Mouse (Mus musculus): ENCODE results near the gene Klhdc7b.

Klhdc7b gene

GRCm38 (mm10) chr15:89374801-89375534, 9.7 kb upstream of the Klhdc7b start:
- no peak for DNase-seq (ENCODE audit: low read depth, low spot score)

GRCm38 (mm10) chr15:89376040-89376439, 8.7 kb upstream of the Klhdc7b start:
- DNase-seq (ENCODE audit: low read depth, low spot score): no peak

DNA sequence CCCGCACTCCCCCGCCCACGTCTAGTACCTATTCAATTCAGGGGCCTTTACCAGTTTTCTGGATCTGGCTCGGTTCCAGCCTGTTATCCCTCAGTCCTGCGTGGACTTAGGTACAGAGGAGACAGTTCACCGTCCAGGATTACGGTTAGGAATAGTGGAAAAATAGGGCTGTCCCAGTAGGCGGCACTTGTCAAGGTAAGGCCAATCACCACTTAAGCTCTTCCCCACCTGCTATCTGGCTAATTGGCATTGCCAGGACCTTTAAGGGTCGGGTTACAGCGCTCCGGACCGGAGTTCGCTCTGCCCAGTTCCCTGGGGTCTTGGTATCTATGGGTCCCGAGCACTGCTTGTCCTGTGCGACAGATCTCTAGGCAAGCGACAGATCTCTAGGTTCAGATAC, 7.8 kb upstream of the Klhdc7b start, which contains the start of gene Tymp:
Gene Tymp, minus strand, starts transcription at position 83 of the 400 bp plus-strand sequence.
- DNase-seq (ENCODE audit: low read depth, low spot score): no peak

DNA sequence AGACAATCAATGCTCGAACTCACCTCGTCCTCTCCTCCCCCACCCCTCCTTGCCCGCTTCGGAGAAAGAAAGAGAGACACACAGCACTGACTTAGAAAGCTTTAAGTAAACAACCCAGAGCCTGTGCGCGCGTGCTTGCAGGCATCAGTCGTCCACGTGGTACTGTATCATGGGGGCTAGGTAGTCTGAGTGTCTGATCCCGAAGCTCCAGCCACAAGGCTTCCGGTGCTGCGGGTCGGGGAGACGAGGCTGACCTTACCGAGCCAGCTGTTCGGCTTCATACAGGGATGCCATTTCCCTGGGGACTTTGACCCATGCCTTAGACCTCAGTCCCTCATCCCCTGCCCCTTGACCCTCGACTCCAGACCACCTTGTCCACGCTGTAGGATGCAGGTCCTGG, 7.4 kb upstream of the Klhdc7b start:
- no peak for DNase-seq (ENCODE audit: low read depth, low spot score)

DNA sequence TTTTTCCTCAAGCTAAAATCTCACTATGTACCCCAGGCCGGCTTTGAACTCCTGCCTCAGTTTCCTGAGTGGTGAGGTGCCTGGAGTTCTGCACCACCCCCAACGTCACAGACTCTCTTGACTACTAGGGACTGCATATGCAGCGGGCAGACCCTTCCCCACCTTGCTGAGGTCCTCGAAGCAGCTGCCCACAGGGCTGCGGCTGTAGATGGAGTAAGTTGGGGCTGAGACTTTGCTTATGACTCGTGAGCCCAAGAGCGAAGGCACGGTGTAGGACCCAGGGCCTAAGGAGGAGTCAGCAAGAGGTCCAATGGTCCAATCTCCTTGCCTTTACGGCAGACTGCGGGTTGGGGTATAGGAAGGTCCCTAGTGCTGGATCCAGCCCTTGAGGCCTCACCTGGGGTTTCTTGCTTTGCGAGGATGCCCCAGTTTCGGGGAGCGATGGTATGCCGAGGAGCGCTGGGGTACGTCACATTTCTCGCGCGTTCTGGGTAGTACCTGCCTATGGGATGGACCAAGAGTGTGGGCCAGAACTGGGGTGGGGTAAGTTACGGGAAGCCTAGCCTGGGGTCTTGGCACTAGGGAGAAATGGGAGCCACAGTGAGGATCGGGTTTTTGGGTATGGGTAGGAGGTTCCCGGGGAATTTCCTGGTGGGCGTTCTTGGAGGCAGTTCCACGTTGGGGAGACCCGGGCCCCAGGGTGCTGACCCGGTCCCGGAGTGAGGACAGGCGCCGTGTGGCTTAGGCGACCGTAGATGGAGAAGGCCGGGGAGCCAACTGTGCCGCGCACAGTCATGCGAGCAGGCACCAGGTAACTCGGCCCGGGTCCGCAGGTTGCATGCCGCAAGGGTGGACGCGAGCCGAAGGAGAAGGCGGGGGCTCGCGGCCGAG, 6.5 kb upstream of the Klhdc7b start:
- no peak for DNase-seq (ENCODE audit: low read depth, low spot score)

- DNase-seq (ENCODE audit: low read depth, low spot score): no peak
These were observed 5.8 kb upstream of the Klhdc7b start, which contains the start of gene Odf3b for GRCm38 (mm10) chr15:89378831-89379401. TSS of gene Odf3b (minus strand) at chr15:89379282.

DNA sequence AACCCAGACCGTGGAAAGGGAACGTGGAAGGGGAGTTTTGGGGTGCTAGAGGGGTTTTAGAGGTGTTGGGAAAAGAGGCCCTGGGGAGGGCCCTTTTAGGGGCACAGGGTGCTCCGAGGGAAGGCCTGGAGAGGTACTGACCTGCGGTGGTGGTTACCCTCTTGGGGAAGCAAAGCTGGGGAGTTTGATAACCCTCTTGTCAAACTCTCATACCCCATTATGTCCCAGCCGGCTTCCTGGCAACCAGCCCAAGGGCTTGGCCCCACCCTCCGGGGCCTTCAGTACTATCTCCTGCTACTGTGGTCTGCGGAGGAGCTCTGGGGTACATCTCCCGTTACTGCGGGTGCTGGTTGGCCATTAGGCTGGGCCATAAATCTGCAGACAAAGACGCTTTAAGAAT, 5.3 kb upstream of the Klhdc7b start:
- DNase-seq (ENCODE audit: low read depth, low spot score): no peak

DNA sequence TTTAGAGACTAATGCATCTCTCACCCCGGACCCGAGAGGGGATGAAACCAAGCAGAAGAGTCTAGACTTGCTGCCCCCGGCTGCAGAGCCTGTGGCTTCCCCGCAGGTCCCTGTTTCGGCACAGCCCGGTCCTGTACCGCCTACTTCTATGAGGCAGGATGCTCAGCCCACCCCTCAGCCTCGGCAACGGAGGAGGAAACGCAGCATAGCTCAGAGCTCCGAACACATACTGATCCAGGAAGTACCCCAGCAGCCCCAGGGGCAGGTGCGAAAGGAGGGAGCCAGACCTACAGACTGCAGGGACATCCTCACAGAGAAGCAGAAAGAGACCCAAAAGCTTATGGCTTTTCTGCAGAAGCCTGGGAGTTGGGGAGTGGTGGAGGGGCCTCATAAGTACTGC, 2.4 kb downstream of the Klhdc7b start:
- no peak for DNase-seq (ENCODE audit: low read depth, low spot score)

DNA sequence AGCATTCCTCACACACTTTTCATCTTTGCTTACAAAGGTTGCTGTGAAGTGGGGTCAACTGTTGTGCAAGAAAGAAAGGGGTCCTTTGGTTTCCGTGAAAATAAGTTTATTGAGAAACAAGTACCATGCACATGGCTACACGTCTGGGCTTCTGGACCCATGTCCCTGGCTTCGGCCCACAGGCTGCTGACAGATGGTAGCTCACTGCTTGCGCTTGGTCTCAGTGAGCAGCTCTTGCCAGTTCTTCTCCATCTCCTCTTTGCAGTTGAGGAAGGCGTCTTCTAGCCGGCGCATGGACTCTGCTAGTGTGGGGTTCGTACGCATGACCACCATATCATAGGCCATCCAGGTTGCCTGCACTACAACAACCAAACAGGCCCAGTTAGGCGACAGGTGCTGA, 5.4 kb downstream of the Klhdc7b start:
- no peak for DNase-seq (ENCODE audit: low read depth, low spot score)

DNA sequence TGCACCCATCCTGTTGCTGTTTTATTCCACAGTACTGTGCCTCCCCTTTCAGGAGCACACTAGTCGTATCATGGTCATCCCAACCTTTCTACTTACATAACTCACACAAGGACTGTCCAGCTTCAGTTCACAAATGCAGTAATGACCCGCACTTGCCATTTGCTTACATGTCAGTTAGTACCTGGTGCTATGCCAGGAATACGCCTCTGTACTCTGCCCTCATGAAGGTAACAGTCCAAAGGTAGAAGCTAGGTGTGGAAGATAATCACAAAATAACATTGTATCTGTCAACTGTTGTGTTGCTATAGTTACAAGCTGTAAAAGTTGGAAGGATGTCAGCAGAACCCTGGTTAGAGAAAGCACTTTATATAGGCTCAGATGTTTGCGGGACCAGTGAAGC, 12.2 kb downstream of the Klhdc7b start:
- no peak for DNase-seq (ENCODE audit: low read depth, low spot score)

- DNase-seq (ENCODE audit: low read depth, low spot score): no peak
These were observed 13.4 kb downstream of the Klhdc7b start for GRCm38 (mm10) chr15:89398146-89398545.

DNA sequence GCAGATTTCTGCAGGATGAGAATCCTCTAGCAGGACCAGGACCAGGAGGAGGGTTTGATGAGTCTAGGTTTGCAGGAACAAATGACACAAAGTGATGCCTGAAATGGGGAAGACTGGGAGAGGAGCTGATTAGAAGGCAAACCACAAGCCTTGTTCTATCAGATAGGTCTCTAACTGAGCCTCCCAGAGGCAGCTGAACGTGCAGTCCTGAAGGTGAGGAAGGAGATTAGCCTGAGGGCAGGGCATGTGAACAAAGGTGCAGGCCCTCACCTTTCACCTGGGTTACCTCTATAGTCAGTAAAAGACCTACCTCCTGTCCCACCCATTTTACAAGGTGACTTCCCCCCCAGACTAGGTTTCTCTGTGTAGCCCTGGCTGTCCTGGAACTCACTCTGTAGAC, 15.0 kb downstream of the Klhdc7b start:
- no peak for DNase-seq (ENCODE audit: low read depth, low spot score)

DNA sequence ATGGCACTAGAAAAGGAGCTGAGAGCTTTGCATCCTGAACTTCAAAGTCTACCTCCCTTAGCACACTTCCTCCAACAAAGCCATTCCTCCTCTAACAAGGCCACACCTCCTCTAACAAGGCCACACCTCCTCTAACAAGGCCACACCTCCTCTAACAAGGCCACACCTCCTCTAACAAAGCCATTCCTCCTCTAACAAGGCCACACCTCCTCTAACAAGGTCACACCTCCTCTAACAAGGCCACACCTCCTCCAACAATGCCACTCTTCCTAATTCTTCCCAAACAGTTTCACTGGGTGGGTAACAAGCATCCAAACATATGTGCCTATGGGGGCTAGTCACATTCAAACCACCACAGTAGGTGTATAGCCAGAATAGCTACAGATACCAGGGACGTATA, 17.8 kb downstream of the Klhdc7b start:
- DNase-seq (ENCODE audit: low read depth, low spot score): no peak

- DNase-seq (ENCODE audit: low read depth, low spot score): no peak
These were observed 20.3 kb downstream of the Klhdc7b start for GRCm38 (mm10) chr15:89404831-89405623.

DNA sequence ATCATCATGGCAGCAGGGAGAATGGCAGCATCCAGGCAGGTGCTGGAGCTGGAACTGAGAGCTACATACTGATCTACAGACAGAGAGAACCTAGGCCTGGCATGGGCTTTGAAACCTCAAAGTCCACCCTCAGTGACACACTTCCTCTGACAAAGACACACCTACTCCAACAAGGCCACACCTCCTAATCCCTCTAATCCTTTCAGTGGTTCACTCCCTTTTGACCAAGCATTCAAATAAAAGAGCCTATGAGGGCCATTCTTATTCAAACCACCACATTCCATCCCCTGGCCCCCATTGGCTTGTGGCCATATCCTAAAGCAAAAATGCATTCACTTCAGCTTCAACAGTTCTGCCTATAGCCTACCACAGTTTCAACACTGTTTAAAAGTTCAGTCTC, 22.0 kb downstream of the Klhdc7b start:
- no peak for DNase-seq (ENCODE audit: low read depth, low spot score)

DNA sequence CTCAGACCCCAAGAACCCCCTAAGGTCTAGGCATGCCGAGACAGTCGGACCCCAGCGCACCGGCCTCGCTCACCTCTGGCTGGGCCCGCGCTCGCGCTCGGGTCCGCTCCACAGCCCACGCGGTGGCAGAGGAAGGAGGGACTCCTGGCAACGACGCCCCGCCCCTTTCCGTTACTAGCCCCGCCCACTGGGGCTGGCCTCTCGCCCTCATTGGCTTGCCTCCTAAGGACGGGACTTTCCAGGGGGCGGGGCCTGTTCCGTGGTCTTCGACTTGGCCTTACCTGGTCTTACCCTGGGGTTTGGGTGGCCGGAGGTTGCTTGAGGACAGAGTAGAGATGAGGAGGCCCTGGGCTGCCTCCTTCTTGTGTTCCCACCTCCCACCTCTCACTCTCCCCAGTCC, 25.4 kb downstream of the Klhdc7b start, which contains the start of gene Syce3:
Gene Syce3, minus strand, starts transcription at position 386 of the 400 bp plus-strand sequence.
- DNase-seq (ENCODE audit: low read depth, low spot score): no peak

DNA sequence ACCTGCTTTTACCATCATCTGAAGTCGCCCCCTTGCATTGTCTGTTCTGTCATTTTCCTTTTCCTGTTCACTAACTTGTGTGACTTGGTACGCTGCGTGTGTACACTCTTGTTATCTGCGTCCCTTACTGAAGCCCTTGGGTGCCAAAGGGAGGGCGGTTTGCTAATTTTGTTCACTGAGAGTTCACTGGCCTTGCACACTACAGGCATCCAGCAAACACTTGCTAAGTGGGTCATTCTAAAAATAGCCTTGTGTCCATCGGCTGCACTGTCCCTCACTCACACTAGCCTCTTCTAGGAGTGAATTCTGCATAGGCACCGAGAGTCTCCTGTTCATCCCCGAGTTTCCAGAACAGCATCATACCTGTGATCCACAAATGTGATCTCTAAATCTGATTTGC, 30.6 kb downstream of the Klhdc7b start:
- DNase-seq (ENCODE audit: low read depth, low spot score): no peak

DNA sequence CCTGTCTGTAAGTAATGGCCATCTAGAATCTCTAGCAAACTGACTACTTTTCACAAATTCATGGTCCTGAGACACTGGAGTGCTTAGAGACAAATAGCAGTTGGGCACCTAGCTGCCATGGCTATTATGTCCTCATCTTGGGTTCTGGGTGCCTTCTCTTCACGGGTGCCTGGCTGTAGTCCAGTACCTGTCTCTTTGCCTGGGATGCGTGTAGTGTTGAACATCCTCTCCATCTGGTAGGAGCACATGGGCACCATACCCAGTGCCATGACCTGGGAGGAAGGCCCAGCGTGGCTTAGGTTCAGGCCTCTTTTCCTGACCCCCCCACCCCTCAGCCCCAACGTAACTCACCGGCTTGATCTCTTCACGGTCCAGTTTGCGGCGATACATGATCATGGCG, 37.2 kb downstream of the Klhdc7b start:
- DNase-seq (ENCODE audit: low read depth, low spot score): no peak

DNA sequence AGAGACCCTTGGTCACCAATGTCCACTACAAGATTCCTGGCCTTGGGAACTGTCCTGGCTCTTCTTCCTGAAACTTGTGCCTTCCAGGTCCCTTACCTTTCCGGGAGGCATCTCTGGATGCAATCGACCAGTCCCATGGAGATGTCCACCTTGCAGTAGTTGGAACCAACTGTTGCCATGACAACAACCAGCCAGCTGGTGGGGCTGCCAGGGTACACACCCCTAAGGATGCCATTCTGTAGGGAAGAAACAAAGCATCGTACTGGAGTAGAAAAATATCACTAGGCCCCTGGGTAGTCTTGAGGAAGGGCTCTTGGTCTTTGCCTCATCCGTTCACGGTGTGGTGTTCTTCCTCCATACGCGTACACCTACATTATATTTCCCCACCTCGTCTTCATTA, 39.9 kb downstream of the Klhdc7b start:
- DNase-seq (ENCODE audit: low read depth, low spot score): no peak

GRCm38 (mm10) chr15:89425711-89426121, 41.0 kb downstream of the Klhdc7b start, which contains the start of gene Cpt1b:
TSS of gene Cpt1b (minus strand) at chr15:89425863.
- no peak for DNase-seq (ENCODE audit: low read depth, low spot score)

DNA sequence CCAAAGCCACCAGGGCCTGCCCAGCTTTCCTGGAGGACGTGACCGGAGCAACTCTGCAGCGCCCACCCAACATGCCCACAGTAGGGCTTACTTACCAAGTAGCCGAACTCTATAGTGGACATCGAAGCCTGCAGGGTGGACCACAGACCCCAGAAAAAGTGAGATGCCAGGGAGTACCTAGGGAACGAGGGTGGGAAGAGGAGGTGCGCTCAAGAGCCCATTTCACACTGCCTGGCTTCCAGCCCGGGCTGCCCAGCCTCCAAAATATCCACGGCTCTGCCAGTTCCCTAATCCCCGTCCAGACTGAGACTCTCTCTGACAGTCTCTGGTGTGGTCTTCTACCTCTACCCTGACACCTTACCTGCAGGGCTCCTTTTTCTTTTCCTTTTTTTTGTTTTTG, 42.0 kb downstream of the Klhdc7b start:
- DNase-seq (ENCODE audit: low read depth, low spot score): no peak

All from telencephalon, adult 2 months (tissue).